Mouse (Mus musculus) heart, adult 2 months (tissue): Measurements from ENCODE around the gene Cnot2.

Source experiments
- EP300 ChIP-seq: fragments of 200-500 bp; IDR thresholded peaks from 2 replicates; pipeline ENCODE4 v1.6.1; 2011; ENCODE audit warnings: low read depth, low read length, control low read depth; ENCODE audit not compliant: insufficient read depth
- POLR2A ChIP-seq: fragments of 200-500 bp; IDR thresholded peaks from 2 replicates; pipeline ENCODE4 v1.6.1; 2011; ENCODE audit warnings: mild to moderate bottlenecking, low read depth, low read length, control low read depth; ENCODE audit not compliant: insufficient read depth

DNA sequence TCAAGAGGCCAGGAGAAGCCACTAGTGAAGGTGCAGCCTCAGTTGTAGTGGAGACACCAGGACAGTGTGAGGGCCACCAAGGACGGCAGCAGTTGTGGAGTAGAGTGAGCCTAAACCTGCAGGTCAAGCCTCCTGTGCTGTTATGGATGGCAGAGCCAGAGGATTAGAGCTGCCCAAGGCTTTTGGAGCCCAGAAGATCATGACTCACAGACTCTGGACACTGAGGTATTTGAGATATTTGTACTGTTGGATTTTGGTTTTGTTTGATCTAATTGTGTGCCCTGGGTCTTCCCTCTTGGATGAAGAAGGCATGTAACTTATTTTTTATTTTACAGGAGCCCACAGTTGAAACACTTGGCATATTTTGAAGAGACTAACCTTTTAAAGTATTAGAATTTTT is 44.7 kb upstream of the Cnot2 start:
- TF ChIP-seq POLR2A (no peak), EP300 (no peak)
